Mouse (Mus musculus) stomach, postnatal 0 days (tissue): ENCODE measurements around the gene Snn. TPM values are rescaled to one million over a fixed set of nuclear protein-coding genes. Genes with fewer than 3 reads are reported as not detected.
A peak's percentile ranks its signal among the peaks of the same experiment; 100 is the strongest.

Experiments used
- ATAC-seq: fragments of 200-750 bp; cut with Nextera tagmentation; 2 replicates; pipeline ENCODE4 v1.8.0; 2017; ENCODE audit not compliant: low FRiP score, low TSS enrichment
- DNase-seq: peaks from one replicate; pipeline ENCODE4 v3.0.0-alpha.2; 2016; ENCODE audit warnings: low spot score
- H3K27ac ChIP-seq: fragments of 300-500 bp; sonication (generic); replicated peaks from 2 replicates; pipeline ENCODE4 v1.5.1; 2014; ENCODE audit warnings: mild to moderate bottlenecking, control low read depth
- H3K27me3 ChIP-seq: fragments of 300-500 bp; sonication (generic); 2 replicates; pipeline ENCODE4 v1.6.1; 2014; ENCODE audit warnings: low read length; ENCODE audit not compliant: control insufficient read depth, insufficient read depth
- H3K36me3 ChIP-seq: fragments of 300-500 bp; sonication (generic); 2 replicates; pipeline ENCODE4 v1.6.1; 2014; ENCODE audit warnings: low read length, mixed read lengths; ENCODE audit not compliant: control insufficient read depth, insufficient read depth
- H3K4me1 ChIP-seq: fragments of 300-500 bp; sonication (generic); replicated peaks from 2 replicates; pipeline ENCODE4 v1.6.1; 2014; ENCODE audit warnings: antibody characterized with exemption; ENCODE audit not compliant: control insufficient read depth, insufficient read depth
- H3K4me2 ChIP-seq: fragments of 300-500 bp; sonication (generic); replicated peaks from 2 replicates; pipeline ENCODE4 v1.6.1; 2014; ENCODE audit warnings: low read depth, mild to moderate bottlenecking, control low read depth, moderate library complexity
- H3K4me3 ChIP-seq: fragments of 300-500 bp; sonication (generic); 2 replicates; pipeline ENCODE4 v1.5.1; 2014; ENCODE audit warnings: low read depth, low read length, control low read depth
- H3K9ac ChIP-seq: fragments of 300-500 bp; sonication (generic); 2 replicates; pipeline ENCODE4 v1.6.1; 2014; ENCODE audit warnings: mild to moderate bottlenecking, low read length, control low read depth, mixed read lengths
- H3K9me3 ChIP-seq: fragments of 300-500 bp; sonication (generic); 2 replicates; pipeline ENCODE4 v1.6.1; 2016; ENCODE audit warnings: low read length; ENCODE audit not compliant: control insufficient read depth
- CTCF ChIP-seq: IDR thresholded peaks from 2 replicates; pipeline ENCODE4 v1.5.1; 2016; ENCODE audit warnings: antibody characterized with exemption, low read depth, mild to moderate bottlenecking, moderate library complexity
- EP300 ChIP-seq: optimal IDR thresholded peaks from 2 replicates; pipeline ENCODE3; 2016; ENCODE audit warnings: antibody characterized with exemption
- WGBS: fragments of 180-500 bp; shearing (Covaris S2); extraction: QIAGEN DNeasy Blood & Tissue Kit; methylation state at CpG from one replicate; pipeline ENCODE4 v1.1.7; 2014; 5-methylcytosine and 5-hydroxymethylcytosine counted together
- polyA plus RNA-seq: library from polyadenylated mRNA; unstranded; fragments of >200 nt; fragmentation: Nextera tagmentation; extraction: Ambion mirVana; gene quantifications from 2 replicates; pipeline ENCODE4 v1.2.1, GENCODE M21; 2015

The Snn gene
- polyA plus RNA-seq, 1 experiment from 2014 or later: 11.8 TPM

DNA sequence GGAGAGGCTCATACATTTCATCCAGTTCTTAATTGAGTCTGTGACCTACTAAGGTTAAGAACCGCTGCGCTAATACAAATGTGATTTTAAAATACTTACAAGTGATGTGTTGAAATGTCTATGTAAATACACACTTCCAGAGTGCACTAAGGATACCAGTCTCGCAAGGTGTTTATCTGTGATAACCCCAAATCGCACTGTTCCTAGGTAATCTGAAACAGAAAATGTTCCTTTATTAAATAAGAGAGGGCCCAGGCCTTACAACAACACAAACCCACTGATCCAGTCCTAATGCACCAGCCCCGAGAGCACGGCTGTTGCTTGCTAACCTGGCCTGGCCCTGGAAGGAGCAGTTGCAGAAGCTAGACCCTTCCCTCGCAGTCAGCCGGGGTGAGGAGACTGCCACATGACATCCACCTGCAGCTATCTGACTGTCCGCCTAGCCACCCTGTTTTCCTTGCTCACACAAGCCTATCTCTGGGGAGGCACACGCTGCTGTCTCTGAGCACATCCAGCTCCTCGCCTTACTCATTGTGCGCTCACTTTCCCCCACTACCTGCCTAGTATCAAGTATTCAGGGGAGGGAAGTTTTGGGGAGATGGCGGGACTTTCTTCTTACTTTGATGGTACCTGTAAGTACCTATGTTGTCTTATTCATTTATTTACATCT is 33.1 kb downstream of the Snn start:
- WGBS: 78% methylated on average over 13 of the region's 13 CpGs
- Histone ChIP-seq H3K4me1 (no peaks in the 10 kb centered on the region), H3K9me3 (no peaks in the 10 kb centered on the region), H3K27me3 (no peaks in the 10 kb centered on the region), H3K4me3 (no peak overlapping the region), H3K4me2 (no peak overlapping the region), H3K27ac (no peak overlapping the region), H3K36me3 (peaks cover 6% of the 10 kb centered on the region), H3K9ac (no peak overlapping the region)
- DNase-seq (no peak), ATAC-seq (no peak)
- TF ChIP-seq EP300 (no peak), CTCF (no peak)

GRCm38 (mm10) chr16:11097301-11097700 is 36.6 kb downstream of the Snn start:
- H3K4me3 ChIP-seq: no peak overlapping the region
- DNase-seq (no peak), ATAC-seq (no peak)
- no peaks in the 10 kb centered on the region for H3K27me3 ChIP-seq
- H3K9ac ChIP-seq: no peak overlapping the region
- no peak overlapping the region for H3K4me2 ChIP-seq
- WGBS: 77% methylated on average over 3 of the region's 3 CpGs
- no peak overlapping the region for H3K27ac ChIP-seq
- H3K36me3 ChIP-seq: no peaks in the 10 kb centered on the region; the same call in none of the 2 replicates
- H3K4me1 ChIP-seq: no peaks in the 10 kb centered on the region
- H3K9me3 ChIP-seq: no peaks in the 10 kb centered on the region
- no peak for TF ChIP-seq EP300

DNA sequence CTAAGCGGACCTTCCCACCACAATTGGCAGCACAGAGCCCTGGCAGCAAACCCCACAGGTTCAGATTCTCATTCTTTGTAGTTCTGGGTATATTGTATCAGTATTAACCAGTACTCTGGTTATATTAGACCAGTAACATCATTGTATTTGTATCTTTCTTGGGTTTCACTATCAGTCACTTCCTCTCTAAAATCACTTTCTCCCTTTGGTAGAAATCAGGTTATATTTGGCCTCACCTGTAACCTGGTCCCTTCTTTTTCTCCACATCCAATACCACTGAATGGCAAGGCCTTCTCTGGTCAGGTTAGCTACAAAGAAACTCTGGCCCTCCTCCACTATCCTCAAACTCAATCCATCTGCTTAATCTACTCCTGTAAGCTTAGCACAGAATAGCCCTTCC is 44.2 kb downstream of the Snn start:
- no peak for TF ChIP-seq EP300
- no peak for TF ChIP-seq CTCF
- ATAC-seq (no peak), DNase-seq (no peak)
- Histone ChIP-seq H3K4me1 (no peaks in the 10 kb centered on the region), H3K9me3 (no peaks in the 10 kb centered on the region), H3K36me3 (peaks cover 3% of the 10 kb centered on the region; the same call in 1 of the 2 replicates), H3K4me2 (no peak overlapping the region), H3K27me3 (no peaks in the 10 kb centered on the region), H3K27ac (no peak overlapping the region), H3K9ac (no peak overlapping the region), H3K4me3 (no peak overlapping the region)
- WGBS: 95% methylated on average over 1 of the region's 1 CpGs

DNA sequence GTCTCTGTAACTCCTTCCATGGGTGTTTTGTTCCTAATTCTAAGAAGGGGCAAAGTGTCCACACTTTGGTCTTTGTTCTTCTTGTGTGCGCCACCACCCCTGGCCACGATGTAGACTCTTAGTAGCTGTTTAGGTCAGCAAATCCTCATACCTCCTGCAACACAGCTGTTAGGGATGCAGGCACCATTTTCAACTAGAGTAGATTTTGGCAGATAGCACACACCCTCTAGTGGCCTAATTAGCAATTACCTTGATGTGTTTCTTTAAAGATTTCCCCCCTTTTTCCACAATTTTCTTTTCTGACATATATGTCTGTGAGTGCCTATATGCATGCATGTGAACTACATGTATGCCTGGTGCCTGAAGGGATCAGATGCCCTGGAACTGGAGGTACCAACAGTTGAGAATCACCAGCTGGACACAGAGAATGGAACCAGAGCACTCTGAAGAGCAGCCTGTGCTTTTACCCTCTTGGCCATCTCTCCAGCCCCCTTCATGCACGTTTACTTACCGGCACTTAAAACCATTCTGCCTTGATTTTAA is 48.5 kb downstream of the Snn start:
- Histone ChIP-seq H3K27me3 (no peaks in the 10 kb centered on the region), H3K4me1 (no peaks in the 10 kb centered on the region), H3K36me3 (peaks cover 3% of the 10 kb centered on the region; the same call in 1 of the 2 replicates), H3K27ac (no peak overlapping the region), H3K9ac (no peak overlapping the region), H3K9me3 (no peaks in the 10 kb centered on the region), H3K4me2 (no peak overlapping the region), H3K4me3 (no peak overlapping the region)
- peak; percentile 82 for TF ChIP-seq CTCF
- no peak for TF ChIP-seq EP300
- ATAC-seq (no peak), DNase-seq (no peak)
- whole genome bisulfite sequencing: 47% methylated on average over 4 of the region's 4 CpGs

- WGBS: 88% methylated on average over 2 of the region's 2 CpGs
- no peak overlapping the region for H3K27ac ChIP-seq
- TF ChIP-seq EP300 (no peak), CTCF (no peak)
- no peaks in the 10 kb centered on the region for H3K27me3 ChIP-seq
- no peak overlapping the region for H3K9ac ChIP-seq
- no peaks in the 10 kb centered on the region for H3K4me1 ChIP-seq
- peaks cover 10% of the 10 kb centered on the region for H3K36me3 ChIP-seq
- H3K4me3 ChIP-seq: no peak overlapping the region
- DNase-seq: no peak
- H3K9me3 ChIP-seq: no peaks in the 10 kb centered on the region
- ATAC-seq: no peak
- H3K4me2 ChIP-seq: no peak overlapping the region
Measured at GRCm38 (mm10) chr16:11122625-11123024, 61.9 kb downstream of the Snn start.

- Histone ChIP-seq H3K9ac (no peak overlapping the region), H3K27me3 (no peaks in the 10 kb centered on the region), H3K4me2 (no peak overlapping the region), H3K9me3 (no peaks in the 10 kb centered on the region), H3K27ac (no peak overlapping the region), H3K36me3 (peaks cover 10% of the 10 kb centered on the region), H3K4me3 (no peak overlapping the region), H3K4me1 (no peaks in the 10 kb centered on the region)
- DNase-seq (no peak), ATAC-seq (no peak)
- TF ChIP-seq CTCF (no peak), EP300 (no peak)
- 88% methylated on average over 1 of the region's 1 CpGs for WGBS
Measured at GRCm38 (mm10) chr16:11124110-11124509, 63.4 kb downstream of the Snn start.

Other genes starting within 250 kb of the Snn start
- not detected in 2 replicates for gene Gm11172, start 248.0 kb upstream of the Snn start, polyA plus RNA-seq
- 0.76 and 1.1 TPM in 2 replicates for gene Rmi2, start 225.9 kb upstream of the Snn start, polyA plus RNA-seq
- 68.1 and 69.5 TPM in 2 replicates for gene Litaf, start 5.2 kb downstream of the Snn start, polyA plus RNA-seq
- 27.5 and 29.2 TPM in 2 replicates for gene Txndc11, start 73.7 kb downstream of the Snn start, polyA plus RNA-seq
- gene Zc3h7a, start 115.4 kb downstream of the Snn start, polyA plus RNA-seq: 36.7 and 37.4 TPM in 2 replicates
- 90.4 and 91.7 TPM in 2 replicates for gene Rsl1d1, start 142.4 kb downstream of the Snn start, polyA plus RNA-seq
- gene Gspt1, start 193.4 kb downstream of the Snn start, polyA plus RNA-seq: 44.6 and 46.4 TPM in 2 replicates